Mouse (Mus musculus) liver, embryonic 11.5 days (tissue): Measurements from ENCODE around the gene Pdzd7. TPM values are rescaled to one million over a fixed set of nuclear protein-coding genes. Genes with fewer than 3 reads are reported as not detected.
"Not testable (repeated sequence)": the region's sequence is repeated elsewhere in the genome, so short reads cannot be mapped to it uniquely, and the experiment has no call there.

Experiments
- ATAC-seq: fragments of 200-750 bp; cut with Nextera tagmentation; replicated peaks from 2 replicates; pipeline ENCODE4 v1.8.0; 2017; ENCODE audit warnings: moderate number of reproducible peaks, mild to moderate bottlenecking, moderate TSS enrichment, moderate library complexity; ENCODE audit not compliant: low FRiP score
- DNase-seq: peaks from one replicate; pipeline ENCODE4 v3.0.0-alpha.2; 2017; ENCODE audit warnings: low spot score
- H3K27ac ChIP-seq: fragments of 300-500 bp; sonication (generic); 2 replicates; pipeline ENCODE4 v1.5.1; 2014; ENCODE audit warnings: mild to moderate bottlenecking, low read depth, low read length, control low read depth
- H3K27me3 ChIP-seq: fragments of 300-500 bp; sonication (generic); replicated peaks from 2 replicates; pipeline ENCODE4 v1.6.1; 2014; ENCODE audit warnings: low read length, mixed read lengths; ENCODE audit not compliant: control insufficient read depth, insufficient read depth
- H3K36me3 ChIP-seq: fragments of 300-500 bp; sonication (generic); 2 replicates; pipeline ENCODE4 v1.6.1; 2014; ENCODE audit warnings: mild to moderate bottlenecking, low read length, moderate library complexity, mixed read lengths; ENCODE audit not compliant: control insufficient read depth, insufficient read depth
- H3K4me1 ChIP-seq: fragments of 300-500 bp; sonication (generic); replicated peaks from 2 replicates; pipeline ENCODE4 v1.6.1; 2014; ENCODE audit warnings: low read length, mixed read lengths; ENCODE audit not compliant: control insufficient read depth, insufficient read depth
- H3K4me2 ChIP-seq: fragments of 300-500 bp; sonication (generic); 2 replicates; pipeline ENCODE4 v1.6.1; 2014; ENCODE audit warnings: mild to moderate bottlenecking, control low read depth, moderate library complexity
- H3K4me3 ChIP-seq: fragments of 300-500 bp; sonication (generic); 2 replicates; pipeline ENCODE4 v1.5.1; 2014; ENCODE audit warnings: low read depth, low read length, control low read depth
- H3K9ac ChIP-seq: fragments of 300-500 bp; sonication (generic); 2 replicates; pipeline ENCODE4 v1.6.1; 2014; ENCODE audit warnings: low read depth, low read length, control low read depth
- H3K9me3 ChIP-seq: fragments of 300-500 bp; sonication (generic); 2 replicates; pipeline ENCODE4 v1.6.1; 2016; ENCODE audit warnings: low read length, inconsistent platforms, mixed read lengths; ENCODE audit not compliant: control insufficient read depth
- WGBS: fragments of 180-500 bp; shearing (Covaris S2); extraction: QIAGEN DNeasy Blood & Tissue Kit; methylation state at CpG from one replicate; pipeline ENCODE4 v1.1.7; 2014; 5-methylcytosine and 5-hydroxymethylcytosine counted together
- polyA plus RNA-seq: library from polyadenylated mRNA; unstranded; fragments of >200 nt; fragmentation: Nextera tagmentation; extraction: Ambion mirVana; gene quantifications from 2 replicates; pipeline ENCODE4 v1.2.1, GENCODE M21; 2014

Pdzd7 gene
- polyA plus RNA-seq, 1 experiment from 2014 or later, result not detected

DNA sequence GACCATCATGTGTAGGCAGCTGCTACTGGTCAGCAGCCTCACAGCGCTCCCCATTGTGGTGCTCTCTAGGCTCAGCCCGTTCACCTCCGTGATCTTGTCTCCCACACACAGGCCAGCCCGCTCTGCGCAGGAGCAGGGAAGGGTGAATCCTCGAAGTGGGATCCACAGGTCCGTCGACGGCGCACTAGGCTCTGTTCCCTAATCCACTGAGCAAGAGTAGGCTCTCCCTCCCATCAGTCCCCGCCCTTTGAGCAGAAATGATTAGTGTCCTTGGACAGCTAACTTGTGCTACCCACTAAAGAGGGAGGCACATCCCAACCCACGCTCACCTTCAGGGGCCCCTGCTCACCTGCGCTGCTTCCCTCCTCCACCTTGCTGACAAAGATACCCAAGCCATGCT is 5.3 kb downstream of the Pdzd7 start:
- Histone ChIP-seq H3K9me3 (no peaks in the 10 kb centered on the region), H3K4me1 (no peaks in the 10 kb centered on the region; the same call in 1 of the 2 replicates), H3K9ac (no peak overlapping the region), H3K27ac (no peak overlapping the region), H3K4me2 (no peak overlapping the region), H3K36me3 (no peaks in the 10 kb centered on the region), H3K27me3 (peaks cover 50% of the 10 kb centered on the region), H3K4me3 (no peak overlapping the region)
- ATAC-seq (no peak), DNase-seq (no peak)
- 44% methylated on average over 13 of the region's 13 CpGs for WGBS

DNA sequence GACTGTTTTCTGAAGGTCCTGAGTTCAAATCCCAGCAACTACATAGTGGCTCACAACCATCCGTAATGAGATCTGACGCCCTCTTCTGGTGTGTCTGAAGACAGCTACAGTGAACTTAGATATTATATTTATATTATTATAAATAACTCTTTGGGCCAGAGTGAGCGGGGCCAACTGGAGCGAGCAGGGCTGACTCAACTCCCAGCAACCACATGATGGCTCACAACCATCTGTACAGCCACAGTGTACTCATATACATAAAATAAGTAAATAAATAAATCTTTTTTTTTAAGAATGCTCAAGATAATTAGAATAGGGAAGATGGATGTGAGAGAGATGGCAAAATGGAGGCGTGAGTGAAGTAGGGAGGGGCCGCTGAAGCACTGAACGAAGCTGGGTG is 7.3 kb downstream of the Pdzd7 start:
- H3K9me3 ChIP-seq, H3K4me3 ChIP-seq, H3K36me3 ChIP-seq, H3K4me2 ChIP-seq, DNase-seq, H3K27ac ChIP-seq, H3K4me1 ChIP-seq, ATAC-seq, H3K9ac ChIP-seq: not testable (repeated sequence)
- H3K27me3 ChIP-seq, result peaks cover 37% of the 10 kb centered on the region
- WGBS, result 81% methylated on average over 7 of the region's 7 CpGs

- Histone ChIP-seq H3K9me3 (no peaks in the 10 kb centered on the region), H3K4me3 (no peak overlapping the region), H3K4me1 (no peaks in the 10 kb centered on the region; the same call in 1 of the 2 replicates), H3K36me3 (no peaks in the 10 kb centered on the region), H3K27ac (no peak overlapping the region), H3K9ac (no peak overlapping the region), H3K27me3 (peaks cover 34% of the 10 kb centered on the region), H3K4me2 (no peak overlapping the region; the same call in 1 of the 2 replicates)
- ATAC-seq (peak; percentile 63; the same call in 1 of the 2 replicates), DNase-seq (peak; percentile 63)
- WGBS, result 34% methylated on average over 16 of the region's 16 CpGs
Observed at GRCm38 (mm10) chr19:45036867-45037266, 8.7 kb downstream of the Pdzd7 start.

DNA sequence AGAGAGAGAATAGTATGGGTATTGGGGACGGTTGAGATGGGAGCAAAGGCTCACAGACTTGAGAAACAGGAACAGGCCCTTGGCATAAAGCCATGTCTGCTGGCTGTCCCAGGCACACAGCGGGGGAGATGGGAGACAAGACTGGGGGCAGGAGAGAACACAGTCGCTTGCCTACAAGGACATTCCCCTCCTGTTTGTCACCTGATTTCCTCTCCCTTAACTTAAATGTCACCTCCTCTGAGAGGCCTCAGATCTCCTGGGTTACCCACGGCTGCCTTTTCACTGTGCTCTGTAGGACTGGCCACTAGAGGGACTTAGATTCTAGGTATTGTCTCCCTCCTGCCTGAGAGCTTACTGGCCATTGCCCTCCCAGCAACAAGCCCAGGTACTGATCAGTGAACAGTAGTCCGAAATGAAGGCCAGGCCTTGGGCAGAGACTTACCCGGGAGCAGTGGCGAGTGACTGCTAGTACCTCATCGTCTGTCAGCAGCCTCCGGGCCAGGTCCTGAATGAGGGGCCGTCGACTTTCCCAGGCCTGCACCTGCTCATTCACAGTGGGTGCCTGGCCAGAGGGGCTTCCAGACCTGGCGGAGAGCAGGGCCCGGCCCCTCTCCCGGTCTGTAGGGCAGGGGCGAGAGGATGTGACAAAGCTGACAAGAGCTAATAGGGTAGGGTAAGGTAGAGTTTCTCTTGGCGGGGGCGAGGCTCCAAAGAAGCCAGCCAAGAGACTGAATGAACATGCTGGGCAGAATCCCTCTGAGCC is 12.8 kb downstream of the Pdzd7 start:
- DNase-seq (no peak), ATAC-seq (no peak)
- Histone ChIP-seq H3K4me2 (no peak overlapping the region), H3K36me3 (no peaks in the 10 kb centered on the region; the same call in 1 of the 2 replicates), H3K9ac (no peak overlapping the region), H3K4me1 (peaks cover 8% of the 10 kb centered on the region; the same call in 1 of the 2 replicates), H3K27me3 (peaks cover 6% of the 10 kb centered on the region), H3K9me3 (no peaks in the 10 kb centered on the region), H3K4me3 (0 out of 2 replicates have a peak overlapping the region, but pooled peaks have one; percentile 1), H3K27ac (no peak overlapping the region)
- 59% methylated on average over 17 of the region's 17 CpGs for WGBS

GRCm38 (mm10) chr19:45031780-45032179 is 13.7 kb downstream of the Pdzd7 start:
- H3K9me3 ChIP-seq, result no peaks in the 10 kb centered on the region
- ATAC-seq, result peak; percentile 35; the same call in 1 of the 2 replicates

DNA sequence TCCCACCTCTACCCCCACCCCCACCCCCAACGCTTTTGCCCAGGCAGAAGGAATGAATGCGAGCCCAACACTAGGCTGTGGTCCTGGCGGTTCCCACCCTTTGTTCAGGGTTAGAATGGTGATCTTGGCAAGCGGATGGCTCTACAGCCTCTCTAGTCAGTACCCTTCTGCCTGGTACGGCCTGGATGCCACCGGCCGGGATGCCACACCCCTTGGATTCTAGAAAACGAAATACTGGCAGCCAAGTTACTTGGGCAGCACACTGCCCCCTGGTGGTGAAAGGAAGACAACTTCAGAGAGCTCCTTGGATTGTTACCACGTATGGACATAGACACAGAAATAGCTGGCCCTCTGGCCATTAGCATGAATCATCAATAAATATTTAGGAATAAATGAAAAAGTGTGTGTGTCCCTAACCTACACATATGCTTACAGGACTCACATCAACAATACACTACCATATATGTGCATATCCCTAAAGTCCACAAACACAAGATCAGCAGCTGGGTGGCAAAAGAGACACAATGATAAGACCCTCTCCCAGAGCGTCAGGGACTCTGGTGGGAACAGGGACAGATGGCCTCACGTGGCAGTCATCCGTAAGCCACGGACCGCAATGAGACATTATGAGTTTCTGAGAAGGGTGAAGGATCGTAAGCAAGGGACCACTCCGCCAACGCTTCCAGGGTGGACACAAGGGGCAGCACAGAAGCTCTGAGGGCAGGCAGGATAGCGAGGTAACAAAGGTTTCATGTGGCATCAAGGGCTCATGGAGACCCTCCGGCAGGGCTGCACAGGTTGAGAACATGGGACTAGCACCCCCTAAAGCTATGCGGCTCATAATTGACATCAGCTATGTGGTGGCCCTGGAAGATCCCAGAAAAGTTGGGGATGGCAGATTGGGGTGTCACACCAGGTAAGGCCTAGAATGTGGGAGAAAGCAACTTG is 14.5 kb downstream of the Pdzd7 start:
- no peak for ATAC-seq
- 41% methylated on average over 20 of the region's 20 CpGs for WGBS
- Histone ChIP-seq H3K27ac (no peak overlapping the region), H3K36me3 (peaks cover 8% of the 10 kb centered on the region), H3K9ac (no peak overlapping the region), H3K4me1 (peaks cover 8% of the 10 kb centered on the region; the same call in 1 of the 2 replicates), H3K4me2 (peak overlapping the region; percentile 62), H3K4me3 (0 out of 2 replicates have a peak overlapping the region, but pooled peaks have one; percentile 18), H3K9me3 (no peaks in the 10 kb centered on the region), H3K27me3 (no peaks in the 10 kb centered on the region; the same call in 1 of the 2 replicates)
- peak; percentile 63 for DNase-seq

More at GRCm38 (mm10) chr19:45031780-45032179, 13.7 kb downstream of the Pdzd7 start:
- WGBS, result 31% methylated on average over 4 of the region's 4 CpGs
- Histone ChIP-seq H3K9ac (no peak overlapping the region), H3K4me1 (peaks cover 8% of the 10 kb centered on the region; the same call in 1 of the 2 replicates), H3K27ac (no peak overlapping the region), H3K27me3 (peaks cover 6% of the 10 kb centered on the region), H3K4me2 (no peak overlapping the region), H3K4me3 (no peak overlapping the region), H3K36me3 (peaks cover under 1% of the 10 kb centered on the region)
- DNase-seq, result peak; percentile 69

GRCm38 (mm10) chr19:45030111-45030510 is 15.4 kb downstream of the Pdzd7 start:
- Histone ChIP-seq H3K4me3 (no peak overlapping the region), H3K27me3 (no peaks in the 10 kb centered on the region), H3K36me3 (peaks cover 17% of the 10 kb centered on the region), H3K27ac (no peak overlapping the region), H3K9ac (no peak overlapping the region), H3K4me2 (no peak overlapping the region), H3K4me1 (peaks cover 8% of the 10 kb centered on the region; the same call in 1 of the 2 replicates), H3K9me3 (no peaks in the 10 kb centered on the region)
- ATAC-seq, result peak; percentile 47
- DNase-seq, result peak; percentile 72
- WGBS, result 21% methylated on average over 8 of the region's 8 CpGs

DNA sequence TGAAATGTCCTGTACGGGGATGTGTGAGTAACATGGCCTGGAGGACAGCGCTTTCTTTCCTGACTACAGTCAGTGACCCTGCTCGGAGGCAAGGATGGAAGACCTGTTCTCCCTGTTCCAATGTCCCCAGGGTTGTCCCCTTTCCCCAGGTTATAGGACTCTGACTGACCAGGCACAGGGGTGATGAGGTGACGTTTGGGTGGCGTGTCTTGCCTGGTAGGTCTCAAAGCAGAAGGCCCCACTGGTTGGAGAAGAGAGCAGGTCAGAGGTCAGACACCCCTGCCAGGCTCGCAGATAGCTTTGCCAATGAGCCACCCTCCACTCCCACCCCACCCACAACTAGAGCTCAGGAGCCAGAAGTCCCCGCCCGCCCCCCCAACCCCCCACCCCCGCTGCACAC is 15.9 kb downstream of the Pdzd7 start:
- Histone ChIP-seq H3K4me3 (no peak overlapping the region), H3K9ac (no peak overlapping the region), H3K9me3 (no peaks in the 10 kb centered on the region), H3K4me2 (no peak overlapping the region), H3K36me3 (peaks cover 19% of the 10 kb centered on the region), H3K27ac (no peak overlapping the region), H3K4me1 (peaks cover 8% of the 10 kb centered on the region), H3K27me3 (no peaks in the 10 kb centered on the region)
- no peak for DNase-seq
- no peak for ATAC-seq
- 53% methylated on average over 9 of the region's 9 CpGs for WGBS
